Mouse (Mus musculus) left cerebral cortex, postnatal 4 days (tissue): Measurements from ENCODE around the gene Evi5. TPM values are rescaled to one million over a fixed set of nuclear protein-coding genes. Genes with fewer than 3 reads are reported as not detected.
A peak's percentile ranks its signal among the peaks of the same experiment; 100 is the strongest.

Experiments used
- DNase-seq: peaks from one replicate; pipeline ENCODE4 v3.0.0-alpha.2; 2022
- intact Hi-C: fragments of 180-260 bp; cut with DNase I; formaldehyde crosslinking; loops from one replicate; pipeline ENCODE4 v1.15.1; 2025
- total RNA-seq, 2 experiments: library from RNA; stranded (reverse); gene quantifications; 2 replicates each; pipeline ENCODE4 v1.2.3; 2021

The Evi5 gene
- total RNA-seq, 2 experiments from 2014 or later = 69.0 to 75.8 TPM

DNA sequence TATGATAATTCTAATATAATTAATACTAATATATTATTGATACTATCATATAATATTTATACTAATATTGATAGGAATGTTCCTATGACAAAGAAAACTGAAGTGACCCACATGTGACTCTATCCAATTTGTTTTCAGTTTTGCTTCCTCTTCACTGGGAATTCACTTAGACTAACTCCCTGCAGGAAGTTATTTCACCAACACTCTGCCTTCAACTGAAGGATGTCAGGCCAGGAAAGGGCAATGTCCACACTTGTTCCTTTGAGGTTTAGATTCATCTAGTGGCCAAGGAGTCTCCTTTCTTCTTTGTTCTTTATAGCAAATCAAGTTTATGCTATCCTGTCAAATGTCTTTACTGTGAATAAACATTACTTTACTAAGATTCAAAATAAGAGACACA, 111.2 kb downstream of the Evi5 start:
- DNase-seq = no peak
- intact Hi-C loops = no loop called here

DNA sequence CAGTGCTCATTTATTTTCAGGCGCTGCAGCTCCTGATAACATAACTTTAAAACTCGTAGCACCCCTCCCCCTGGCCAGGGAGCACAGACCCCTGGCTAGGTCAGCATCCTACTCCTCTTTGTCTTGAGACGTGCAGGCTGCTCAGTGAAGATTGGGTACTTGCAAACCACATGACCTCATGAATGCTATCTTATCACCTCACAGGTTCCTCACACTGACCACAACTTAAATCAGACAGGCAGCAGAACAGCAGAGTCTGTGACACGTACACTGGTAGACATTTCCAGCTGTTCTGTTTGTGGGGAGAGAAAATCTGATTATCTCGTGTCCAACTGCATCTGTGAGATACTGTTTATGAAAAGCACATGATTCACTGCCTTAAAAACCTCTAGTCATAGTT, 115.8 kb downstream of the Evi5 start:
- DNase-seq = no peak
- intact Hi-C loops = no loop called here

- intact Hi-C loops = no loop called here
These were observed 118.8 kb downstream of the Evi5 start for GRCm38 (mm10) chr5:107756072-107756471.

GRCm38 (mm10) chr5:107754740-107755139, 120.2 kb downstream of the Evi5 start:
- no peak for DNase-seq
- intact Hi-C loops = no loop called here

More at GRCm38 (mm10) chr5:107756072-107756471, 118.8 kb downstream of the Evi5 start:
- no peak for DNase-seq

DNA sequence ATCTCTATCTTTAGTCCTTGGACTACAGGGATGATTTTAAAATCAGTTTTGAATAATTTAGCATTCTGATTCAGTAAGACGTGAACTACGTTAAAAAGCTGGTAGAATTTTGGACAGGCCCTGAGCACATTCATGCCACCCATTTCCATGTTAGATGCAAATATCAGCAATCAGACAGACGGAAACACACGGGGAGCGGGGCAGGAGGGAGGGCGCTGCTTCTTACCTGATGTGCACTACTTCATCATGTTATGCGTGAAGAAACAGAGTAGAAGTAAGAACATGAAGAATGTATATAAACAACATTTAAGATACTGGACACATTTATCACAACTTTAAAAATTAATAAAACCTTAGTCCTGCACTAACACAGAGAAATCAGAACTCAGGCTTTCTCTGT, 121.3 kb downstream of the Evi5 start:
- intact Hi-C loops = no loop called here
- DNase-seq = no peak

DNA sequence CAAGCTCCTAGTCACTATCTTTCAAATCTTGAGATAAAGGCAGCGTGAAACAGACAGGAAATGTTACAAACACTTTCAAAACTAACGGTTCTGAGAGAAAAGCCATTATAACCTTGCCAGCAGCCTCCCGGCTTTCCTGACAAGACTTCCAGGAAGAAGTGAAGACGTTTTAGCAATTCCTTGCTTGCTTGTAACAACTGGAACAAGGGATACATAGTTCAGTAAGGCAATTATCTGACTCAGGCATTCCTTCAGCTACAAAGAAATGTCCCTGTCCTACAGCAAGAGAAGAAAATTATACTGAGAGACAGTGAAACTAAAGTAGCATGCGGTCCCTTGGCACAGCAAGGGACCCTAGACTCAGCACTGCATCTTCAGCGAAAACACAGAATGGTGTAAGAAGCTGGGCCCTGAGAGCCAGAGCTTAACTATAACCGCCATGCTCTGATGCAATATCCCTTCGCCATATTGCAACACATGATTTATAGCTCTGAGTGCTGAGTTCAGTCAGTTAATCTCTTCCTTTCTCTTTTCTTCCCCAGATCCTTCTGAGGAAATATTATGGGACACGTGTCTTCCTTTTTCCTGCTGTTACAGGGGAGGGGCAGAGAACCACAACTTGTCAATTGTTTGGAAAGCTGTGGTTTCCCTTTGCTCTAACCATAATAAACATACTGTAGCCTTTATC, 125.5 kb downstream of the Evi5 start:
- intact Hi-C loops = no loop called here
- DNase-seq = no peak

- intact Hi-C loops = no loop called here
- no peak for DNase-seq
These were observed 135.9 kb downstream of the Evi5 start for GRCm38 (mm10) chr5:107739023-107739422.

DNA sequence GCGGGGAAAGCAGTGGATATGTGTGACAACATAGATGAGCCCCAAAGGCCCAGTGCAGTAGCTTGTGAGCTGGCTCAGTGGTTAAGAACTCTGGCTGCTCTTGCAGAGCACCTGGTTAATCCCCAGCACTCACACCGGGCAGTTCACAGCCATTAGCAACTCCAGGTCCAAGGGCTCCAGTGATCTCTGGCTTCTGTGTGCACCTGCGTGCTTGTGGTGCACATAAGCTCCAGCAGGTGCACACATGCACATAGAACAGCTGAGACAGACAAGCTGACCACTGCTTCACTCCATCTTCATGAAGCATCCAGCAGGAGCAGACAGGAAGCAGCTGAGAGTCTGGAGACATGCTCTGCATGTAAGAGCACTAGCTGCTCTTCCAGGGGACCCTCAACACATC, 136.6 kb downstream of the Evi5 start:
- no peak for DNase-seq
- intact Hi-C loops = no loop called here

DNA sequence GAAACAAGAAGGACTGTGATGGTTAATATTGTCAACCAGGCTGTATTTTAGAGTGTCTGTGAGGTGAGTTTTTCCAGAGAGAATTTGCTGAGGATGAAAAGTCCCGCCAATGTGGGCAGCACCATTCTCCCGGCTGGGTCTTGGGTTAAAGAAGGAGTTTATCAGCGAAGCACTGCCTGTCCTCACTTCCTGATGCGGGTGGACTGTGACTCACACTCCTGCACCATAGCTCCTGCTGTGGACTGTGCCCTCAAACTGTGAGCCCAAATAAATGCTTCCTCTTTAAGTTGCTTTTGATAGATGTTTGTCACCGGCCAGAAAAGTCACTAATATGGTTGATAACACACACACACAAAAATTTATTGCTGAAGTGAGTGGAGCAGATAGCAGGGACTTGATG, 138.7 kb downstream of the Evi5 start:
- intact Hi-C loops = no loop called here
- DNase-seq = no peak

DNA sequence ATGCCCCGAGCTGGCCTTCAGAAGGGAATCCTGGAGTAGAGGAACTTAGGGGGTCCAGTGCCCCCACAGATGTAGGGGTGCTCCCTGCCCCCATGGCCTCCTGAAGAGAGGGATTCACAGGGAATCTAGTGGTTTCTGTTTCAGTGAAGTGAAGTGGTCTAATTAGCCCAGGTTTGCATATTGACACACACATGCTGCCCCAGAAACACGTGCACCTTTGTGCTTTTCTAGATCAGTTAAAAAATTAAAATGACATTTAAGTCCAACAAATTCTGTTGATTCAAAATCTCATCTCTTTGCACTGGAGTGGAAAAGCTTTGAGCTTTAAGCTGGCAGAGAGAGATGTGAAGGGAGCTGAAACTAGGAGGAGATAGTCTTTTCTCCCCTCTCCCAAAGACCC, 143.1 kb downstream of the Evi5 start:
- no peak for DNase-seq
- intact Hi-C loops = no loop called here

DNA sequence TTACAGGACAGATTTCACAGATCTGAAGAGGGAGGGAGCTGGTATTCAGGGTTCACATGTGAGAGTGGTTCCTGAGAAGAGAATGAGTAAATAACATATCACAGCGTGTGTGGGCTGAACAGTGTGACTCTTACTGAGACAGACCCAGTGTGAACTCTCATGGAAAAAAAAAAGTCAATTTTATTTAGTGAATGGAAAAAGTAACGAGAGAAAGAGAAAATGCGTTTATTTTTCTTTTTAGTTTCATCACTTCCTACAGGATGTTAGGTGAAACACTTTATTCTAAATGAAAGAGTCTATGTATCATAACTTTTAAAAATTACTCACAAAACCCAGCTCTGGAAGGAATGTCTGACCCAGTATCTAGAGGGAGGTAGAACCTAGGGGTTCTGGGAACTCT, 143.5 kb downstream of the Evi5 start:
- intact Hi-C loops = no loop called here
- DNase-seq = no peak

- intact Hi-C loops = no loop called here
These were observed 147.9 kb downstream of the Evi5 start for GRCm38 (mm10) chr5:107727007-107727402.

DNA sequence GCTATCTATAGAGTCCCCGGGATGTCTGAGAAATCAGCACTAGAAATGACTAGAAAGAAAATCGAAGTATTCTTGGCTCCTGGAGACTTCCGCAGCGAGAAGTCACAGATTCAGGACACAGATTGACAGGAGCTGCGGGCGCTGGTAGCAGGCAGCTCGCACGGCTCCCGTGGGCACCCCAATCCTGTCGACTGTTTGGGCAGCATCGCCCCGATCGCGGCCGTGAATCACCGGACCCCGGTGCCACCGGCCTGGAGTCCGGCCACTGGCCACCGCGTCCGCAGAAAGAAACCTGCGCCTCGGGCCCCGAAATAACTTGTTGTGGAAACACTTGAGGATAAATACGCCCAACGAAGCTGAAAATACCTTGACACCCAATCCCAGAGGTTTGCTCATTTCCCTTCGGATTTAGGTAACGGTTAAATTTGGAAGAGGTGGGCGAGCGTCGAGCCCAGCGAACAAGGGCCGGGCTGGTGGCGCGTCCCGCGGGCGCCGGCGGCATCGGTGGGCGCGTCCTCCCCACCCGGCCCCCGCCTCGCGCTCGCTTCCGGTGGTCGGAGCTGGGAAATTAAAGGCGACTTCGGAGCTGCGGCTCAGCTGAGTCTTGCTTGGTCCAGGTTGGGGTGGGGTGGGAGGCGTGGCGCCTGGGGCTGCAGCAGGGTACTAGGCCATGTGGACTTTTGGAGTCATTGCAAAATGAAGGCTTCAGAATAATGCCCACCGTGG, 148.5 kb downstream of the Evi5 start:
- DNase-seq = peak; percentile 4
- intact Hi-C loops = no loop called here

More at GRCm38 (mm10) chr5:107727007-107727402, 147.9 kb downstream of the Evi5 start:
- DNase-seq = no peak

DNA sequence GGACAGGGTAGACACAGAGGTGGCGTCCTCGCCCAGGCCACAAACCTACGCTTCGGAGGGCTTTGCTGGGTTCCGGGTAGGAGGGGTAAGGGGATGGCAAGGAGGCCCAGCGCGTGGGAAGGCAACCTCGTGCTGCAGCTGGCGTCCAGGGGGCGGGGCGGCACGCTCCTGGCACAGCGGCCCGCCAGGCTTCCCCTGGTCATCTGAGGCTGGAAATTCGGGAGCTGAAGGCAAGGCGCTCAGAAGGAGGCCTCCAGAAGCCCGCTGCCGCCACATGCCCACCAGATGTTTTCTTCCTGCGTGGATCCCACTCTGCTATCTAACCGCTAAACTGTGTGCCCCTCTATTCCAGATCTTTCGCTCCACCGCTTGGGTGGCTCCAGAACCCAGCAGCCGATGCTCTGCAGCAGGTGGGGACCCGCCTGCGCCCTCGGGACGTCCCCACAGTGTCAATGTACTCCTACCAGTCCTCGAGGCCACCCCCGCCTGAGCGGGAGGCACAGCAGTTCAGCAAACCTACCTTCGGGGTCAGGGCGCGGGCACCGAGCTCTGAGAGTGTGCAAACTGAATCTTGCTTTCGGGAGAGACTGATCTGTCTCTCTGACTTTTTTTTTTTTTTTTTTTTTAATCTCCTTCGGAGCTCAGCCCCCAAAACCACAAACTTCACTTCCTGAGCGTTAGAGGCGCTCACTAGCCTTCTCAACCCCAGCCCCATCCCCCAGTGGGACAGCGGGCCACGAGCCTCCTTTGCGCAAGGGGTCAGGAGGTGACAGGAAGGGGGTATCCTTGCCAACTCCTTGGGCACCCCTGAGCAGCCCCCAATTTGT, 149.3 kb downstream of the Evi5 start, which contains the start of gene Gfi1:
TSS of gene Gfi1 (minus strand) at position 602 of the 827 bp plus-strand sequence.
- intact Hi-C loops = no loop called here
- DNase-seq = peak; percentile 31

DNA sequence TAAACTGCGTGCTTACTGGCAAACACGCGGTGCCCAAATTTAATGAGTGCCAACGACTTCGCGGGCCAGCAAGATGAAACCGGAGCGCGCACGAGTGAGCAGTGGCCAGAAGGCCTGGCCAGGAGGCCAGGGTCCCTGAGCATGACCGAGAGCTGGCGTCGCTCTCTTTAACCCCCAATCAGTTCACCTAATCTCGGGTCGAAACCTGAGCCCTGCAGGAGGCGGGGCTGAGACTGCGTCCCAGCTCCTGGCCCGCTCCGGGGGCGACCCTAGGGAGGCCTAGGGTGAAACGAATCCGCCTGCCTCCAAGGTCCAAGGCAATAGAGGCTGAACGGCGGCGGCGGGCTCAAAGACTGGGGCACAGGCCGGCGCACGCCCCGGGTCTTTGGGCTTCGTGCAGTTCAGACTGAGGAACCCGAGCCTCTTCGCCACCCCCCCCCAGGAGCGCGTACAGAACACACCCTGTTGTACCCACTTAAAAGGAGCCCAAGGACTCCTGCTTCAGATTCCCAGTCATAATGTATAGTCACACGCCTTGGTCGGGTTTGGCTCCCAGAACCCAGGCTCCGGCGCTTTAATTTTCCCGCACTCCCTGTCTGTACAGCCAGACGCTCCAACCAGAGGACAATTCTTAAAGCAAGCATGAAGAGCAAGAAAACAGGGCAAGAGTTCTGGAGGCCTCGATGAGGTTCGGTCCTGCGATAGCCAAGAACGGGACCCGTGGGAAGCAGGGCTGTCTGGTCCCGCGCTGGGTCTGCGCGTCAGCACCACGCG, 150.1 kb downstream of the Evi5 start:
- DNase-seq = no peak
- intact Hi-C loops = no loop called here

- intact Hi-C loops = no loop called here
- DNase-seq = peak; percentile 4
These were observed 151.1 kb downstream of the Evi5 start for GRCm38 (mm10) chr5:107723541-107724511.

GRCm38 (mm10) chr5:107722661-107723532, 152.0 kb downstream of the Evi5 start:
- no peak for DNase-seq
- intact Hi-C loops = no loop called here

DNA sequence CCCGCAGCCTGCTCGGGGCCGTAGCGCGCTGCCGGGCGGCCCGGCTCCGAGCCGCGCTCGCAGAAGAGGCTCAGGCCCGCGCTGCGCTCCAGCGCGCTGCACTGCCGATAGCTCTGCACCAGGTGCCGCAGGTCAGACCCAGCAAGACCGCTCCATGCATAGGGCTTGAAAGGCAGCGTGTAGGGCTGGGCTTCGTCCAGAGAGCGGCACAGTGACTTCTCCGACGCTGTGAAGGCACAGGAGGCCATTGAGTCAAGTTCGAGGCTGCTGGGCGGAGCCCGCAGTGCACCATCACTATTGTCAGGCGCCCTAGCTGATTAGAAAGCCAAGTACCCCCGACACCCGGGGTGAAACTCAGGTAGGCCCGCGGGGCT, 153.3 kb downstream of the Evi5 start:
- intact Hi-C loops = no loop called here
- DNase-seq = peak; percentile 4
